Mouse (Mus musculus) lung, adult 18-20 months (tissue): ENCODE data around the gene Car7.
A peak's percentile ranks its signal among the peaks of the same experiment; 100 is the strongest.
"Not testable (repeated sequence)": the region's sequence is repeated elsewhere in the genome, so short reads cannot be mapped to it uniquely, and the experiment has no call there.

ENCODE experiments used
- DNase-seq, 2 experiments: peaks; one replicate each; pipeline ENCODE4 v3.0.0; 2022; ENCODE audit warnings: mixed read lengths in 2 of 2

The Car7 gene

DNA sequence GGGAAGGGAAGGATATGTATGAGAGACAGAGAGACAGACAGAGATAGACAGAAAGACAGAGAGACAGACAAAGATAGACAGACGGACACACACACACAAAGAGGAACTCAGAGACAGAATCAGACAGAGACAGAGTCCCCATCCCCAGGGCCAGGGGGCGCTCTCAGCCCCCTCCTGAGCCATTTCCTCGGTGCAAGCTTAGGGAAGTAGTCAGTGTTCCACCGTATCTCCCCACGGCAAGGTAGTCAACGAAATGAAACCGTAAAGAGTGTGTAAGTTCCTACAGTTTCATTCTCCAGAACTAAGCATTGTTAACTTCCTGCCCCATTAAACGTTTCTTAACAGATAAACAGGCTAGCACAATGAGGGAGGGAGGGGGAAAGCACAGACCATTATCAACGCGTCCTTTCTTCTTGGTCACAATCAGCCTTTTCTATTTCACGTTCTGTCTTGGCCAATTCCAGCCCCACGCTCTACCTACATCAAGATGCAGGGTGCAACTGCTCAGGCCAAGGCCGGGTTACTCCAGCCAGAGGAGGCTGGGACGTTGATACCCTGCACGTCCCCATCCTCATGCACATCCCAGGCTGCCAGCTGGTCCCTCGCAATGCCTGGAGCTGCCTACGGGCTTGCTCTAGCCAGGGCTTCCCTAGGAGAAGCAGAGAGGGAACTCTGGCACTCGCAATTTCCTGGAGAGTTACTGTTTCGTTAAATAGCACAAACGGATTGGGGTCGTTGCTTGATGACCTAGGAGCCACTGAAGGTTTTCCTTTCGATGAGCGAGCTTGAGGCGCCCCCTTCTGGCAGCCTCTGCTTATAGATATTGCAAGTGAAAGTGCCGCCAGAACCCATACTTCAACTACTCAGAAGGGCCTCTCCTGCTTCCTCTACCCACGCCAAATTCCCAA is 36.2 kb downstream of the Car7 start:
- DNase-seq = peak; percentile 83 to 85

GRCm38 (mm10) chr8:104576820-104577219 is 42.3 kb downstream of the Car7 start:
- DNase-seq = no peak

DNA sequence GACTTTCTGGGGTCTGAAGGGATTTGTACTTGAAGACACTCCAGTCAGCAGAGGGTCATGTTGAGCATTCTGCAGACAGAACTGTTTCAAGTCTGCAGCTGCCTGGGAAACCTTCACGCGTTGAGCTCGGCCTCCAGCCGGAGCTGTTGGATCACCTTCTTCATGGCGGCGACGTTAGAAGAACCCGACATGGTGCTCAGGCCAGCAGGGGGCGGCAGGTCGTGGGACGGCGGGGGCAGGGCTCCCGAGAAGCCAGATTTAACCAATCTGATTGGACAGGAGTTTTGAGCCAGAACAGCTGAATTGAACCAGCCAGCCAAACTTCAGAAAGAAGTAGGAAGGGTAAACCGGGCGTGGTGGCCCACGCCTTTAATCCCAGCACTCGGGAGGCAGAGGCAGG is 43.1 kb downstream of the Car7 start:
- DNase-seq = not testable (repeated sequence)

- DNase-seq = no peak
Observed at GRCm38 (mm10) chr8:104584522-104584921, 50.0 kb downstream of the Car7 start.

DNA sequence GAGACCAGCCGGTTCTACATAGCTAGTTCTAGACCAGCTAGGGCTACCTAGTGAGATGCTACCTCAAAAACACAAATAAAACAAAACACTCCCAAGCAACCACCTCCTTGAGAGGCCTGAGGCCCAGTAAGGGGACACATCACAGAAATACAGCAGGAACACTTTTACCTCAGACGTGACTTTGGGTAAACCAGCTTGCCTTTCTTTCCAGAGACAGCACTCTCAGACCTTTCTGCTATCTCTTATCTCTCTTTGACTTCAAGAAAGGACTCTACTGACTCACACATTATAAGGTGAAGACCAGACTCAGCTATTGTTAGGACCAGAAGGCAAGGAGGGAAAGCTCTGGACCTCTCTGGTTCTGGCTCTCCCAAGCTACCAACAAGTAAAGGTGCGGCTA is 55.8 kb downstream of the Car7 start:
- no peak for DNase-seq

DNA sequence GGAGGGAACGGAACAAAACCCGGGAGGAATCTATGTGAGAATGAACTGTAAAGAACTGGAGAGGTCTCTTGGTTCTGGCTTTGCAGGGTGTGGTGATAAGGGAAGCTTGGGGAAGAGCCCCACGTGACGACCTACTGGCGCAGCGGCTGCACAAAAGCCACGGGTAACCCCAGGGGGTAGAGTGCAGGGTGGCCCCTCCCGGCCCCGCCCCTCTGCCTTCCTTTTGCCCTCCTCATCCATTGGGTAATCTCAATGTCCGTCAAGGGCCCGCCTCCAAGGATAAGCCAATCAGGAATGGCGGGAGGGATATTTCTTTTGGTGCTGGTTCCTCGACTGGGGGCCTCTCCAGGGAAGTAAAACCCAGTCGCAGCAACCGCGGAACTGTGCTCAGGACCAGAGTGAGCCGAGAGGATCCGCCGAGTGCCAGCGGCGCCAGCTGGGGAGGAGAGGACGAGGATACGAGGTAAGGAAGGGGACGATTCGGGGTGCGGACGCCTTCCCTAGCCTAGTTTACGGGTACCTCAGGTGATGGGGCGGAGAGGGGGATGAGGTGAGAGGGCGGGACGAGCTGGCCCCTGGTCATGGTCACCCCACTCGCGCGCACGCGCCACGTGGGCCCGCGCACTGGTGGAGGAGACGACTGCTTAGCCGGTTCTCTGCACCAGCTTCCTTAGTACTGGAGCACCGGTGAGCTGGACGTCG is 56.8 kb downstream of the Car7 start, which contains the start of gene Pdp2:
Gene Pdp2, plus strand, starts transcription at position 319 of the 702 bp plus-strand sequence.
- peak; percentile 94 to 95 for DNase-seq

- no peak for DNase-seq
Observed at GRCm38 (mm10) chr8:104591856-104592255, 57.4 kb downstream of the Car7 start.

DNA sequence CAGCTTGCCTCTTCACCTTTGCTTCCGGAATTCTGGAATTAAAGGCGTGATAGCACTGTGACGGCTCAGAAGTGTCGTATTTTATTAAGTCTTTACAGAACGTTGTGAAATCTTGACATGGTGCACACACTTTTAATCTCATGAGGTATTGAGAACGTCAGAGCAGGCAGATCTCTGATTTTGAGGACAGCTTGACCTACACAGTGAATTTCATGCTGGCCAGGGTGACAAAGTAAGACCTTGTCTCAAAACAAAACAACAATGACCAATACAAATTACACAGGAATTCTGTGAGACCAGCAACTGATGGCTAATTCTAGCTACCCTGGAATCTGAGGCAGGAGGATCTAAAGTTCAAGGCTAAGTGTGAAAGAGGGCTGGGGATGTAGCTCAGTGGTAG is 58.1 kb downstream of the Car7 start:
- no peak for DNase-seq

DNA sequence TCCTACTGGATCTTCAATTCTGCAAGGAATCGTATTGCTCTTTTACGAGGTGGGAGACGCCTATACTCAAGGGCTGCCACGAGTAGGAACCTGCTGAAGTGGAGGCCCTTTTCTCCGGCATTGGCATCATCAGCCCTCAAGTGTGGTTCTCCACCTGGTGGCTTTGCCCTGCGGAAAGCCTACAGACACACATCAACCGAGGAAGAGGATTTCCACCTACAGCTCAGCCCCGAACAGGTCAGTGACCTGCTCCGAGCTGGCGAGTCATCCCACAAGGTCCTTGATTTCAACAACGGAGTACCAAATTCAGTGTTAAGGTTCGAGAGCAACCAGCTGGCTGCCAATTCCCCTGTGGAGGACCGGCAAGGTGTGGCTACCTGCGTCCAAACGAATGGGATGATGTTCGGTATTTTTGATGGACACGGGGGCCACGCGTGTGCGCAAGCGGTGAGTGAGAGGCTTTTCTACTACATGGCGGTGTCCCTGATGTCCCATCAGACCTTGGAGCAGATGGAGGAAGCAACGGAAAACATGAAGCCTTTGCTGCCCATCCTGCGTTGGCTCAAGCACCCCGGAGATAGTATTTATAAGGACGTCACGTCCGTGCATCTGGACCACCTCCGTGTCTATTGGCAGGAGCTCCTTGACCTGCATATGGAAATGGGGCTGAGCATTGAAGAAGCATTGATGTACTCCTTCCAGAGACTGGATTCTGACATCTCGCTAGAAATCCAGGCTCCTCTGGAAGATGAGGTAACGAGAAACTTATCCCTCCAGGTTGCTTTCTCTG is 59.2 kb downstream of the Car7 start:
- DNase-seq = no peak

DNA sequence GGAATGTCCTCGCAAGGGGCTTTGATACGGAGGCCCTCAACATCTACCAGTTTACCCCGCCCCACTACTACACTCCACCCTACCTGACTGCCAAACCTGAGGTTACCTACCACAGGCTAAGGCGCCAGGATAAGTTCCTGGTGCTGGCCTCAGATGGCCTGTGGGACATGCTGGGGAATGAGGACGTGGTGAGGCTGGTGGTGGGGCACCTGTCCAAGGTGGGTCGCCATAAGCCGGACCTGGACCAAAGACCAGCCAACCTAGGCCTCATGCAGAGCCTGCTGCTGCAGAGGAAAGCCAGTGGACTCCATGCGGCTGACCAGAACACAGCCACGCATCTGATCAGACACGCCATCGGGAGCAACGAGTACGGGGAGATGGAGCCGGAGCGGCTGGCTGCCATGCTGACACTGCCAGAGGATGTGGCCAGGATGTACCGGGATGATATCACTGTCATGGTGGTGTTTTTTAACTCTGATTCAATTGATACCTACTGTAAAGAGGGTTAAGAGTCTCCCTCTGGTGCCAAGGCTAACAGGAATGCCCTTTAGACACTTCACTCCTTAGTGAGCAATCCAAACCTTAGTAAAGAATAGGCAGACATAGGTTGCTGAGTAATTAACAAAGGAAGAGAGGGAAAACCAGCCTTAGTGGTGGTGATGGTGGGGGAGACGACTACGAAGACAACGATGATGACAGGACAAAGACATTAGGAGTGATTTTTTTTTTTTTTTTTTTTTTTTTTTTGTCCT is 60.3 kb downstream of the Car7 start:
- no peak for DNase-seq

GRCm38 (mm10) chr8:104595773-104596536 is 61.5 kb downstream of the Car7 start:
- DNase-seq = peak in 1 of 2 experiments; percentile 15

- peak in 1 of 2 experiments; percentile 3 for DNase-seq
Observed at GRCm38 (mm10) chr8:104597656-104598055, 63.2 kb downstream of the Car7 start.

DNA sequence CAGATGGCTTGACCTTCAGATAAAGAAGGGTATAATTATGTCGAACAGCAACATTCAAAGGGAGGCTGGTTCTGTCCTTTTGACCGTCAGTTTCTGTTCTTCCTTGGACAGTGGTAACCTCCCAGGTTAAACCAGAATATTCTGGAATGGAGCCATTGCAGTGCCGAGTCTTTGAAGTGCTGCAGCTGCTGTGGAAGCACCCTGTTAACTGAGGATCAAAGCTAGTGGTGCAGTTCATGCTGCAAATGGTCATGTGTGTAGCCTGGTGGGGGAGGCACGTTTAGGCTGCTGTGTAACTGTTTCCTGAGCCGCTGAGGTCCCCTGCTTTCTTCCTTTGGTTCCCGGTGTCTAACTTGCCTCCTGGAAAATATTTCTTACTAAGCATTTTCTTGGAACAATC is 64.0 kb downstream of the Car7 start:
- DNase-seq = no peak
